Mouse (Mus musculus): ENCODE data around the gene Fars2. TPM values are rescaled to one million over a fixed set of nuclear protein-coding genes. Genes with fewer than 3 reads are reported as not detected.

Fars2 gene
- polyA plus RNA-seq, 1 experiment from 2014 or later: 31.4 TPM

GRCm38 (mm10) chr13:36553247-36553642 lies 436.0 kb downstream of the Fars2 start:
- H3K9ac ChIP-seq: no peak overlapping the region
- H3K9me3 ChIP-seq (replicated peaks): no peaks in the 10 kb centered on the region
- no peak overlapping the region for H3K27ac ChIP-seq
- no peaks in the 10 kb centered on the region for H3K4me1 ChIP-seq (replicated peaks)
- no peaks in the 10 kb centered on the region for H3K27me3 ChIP-seq
- H3K4me3 ChIP-seq (replicated peaks): no peak overlapping the region
- no peak for ATAC-seq (ENCODE audit: low read depth)
- WGBS (ENCODE audit: insufficient replicate concordance): 54% methylated on average over 5 of the region's 5 CpGs
- DNase-seq: no peak
- no peaks in the 10 kb centered on the region for H3K36me3 ChIP-seq
- H3K4me2 ChIP-seq: no peak overlapping the region

DNA sequence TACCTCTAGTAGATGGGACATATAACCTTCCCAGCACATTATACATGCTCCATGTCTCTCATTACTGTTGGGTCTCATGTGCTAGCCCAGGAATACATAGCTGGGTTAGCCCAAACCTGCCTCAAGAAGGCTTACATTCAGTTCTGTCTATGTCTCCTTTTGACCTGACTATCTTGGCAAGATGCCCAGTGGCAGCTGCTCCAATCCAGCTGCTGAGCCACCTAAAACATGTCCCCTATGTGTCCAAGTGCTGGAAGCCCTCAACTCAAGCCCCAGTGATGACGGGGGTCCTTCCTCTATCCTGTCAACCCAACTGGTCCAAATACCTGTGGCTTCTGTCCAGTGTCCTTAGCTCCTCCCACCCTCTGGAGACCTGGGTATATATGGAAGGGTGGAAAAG lies 437.5 kb downstream of the Fars2 start:
- Histone ChIP-seq H3K9ac (no peak overlapping the region), H3K9me3 (replicated peaks) (no peaks in the 10 kb centered on the region), H3K36me3 (no peaks in the 10 kb centered on the region), H3K27me3 (no peaks in the 10 kb centered on the region), H3K4me3 (replicated peaks) (no peak overlapping the region), H3K27ac (no peak overlapping the region), H3K4me2 (no peak overlapping the region), H3K4me1 (replicated peaks) (no peaks in the 10 kb centered on the region)
- ATAC-seq (ENCODE audit: low read depth): no peak
- 52% methylated on average over 1 of the region's 1 CpGs for WGBS (ENCODE audit: insufficient replicate concordance)
- DNase-seq: no peak

DNA sequence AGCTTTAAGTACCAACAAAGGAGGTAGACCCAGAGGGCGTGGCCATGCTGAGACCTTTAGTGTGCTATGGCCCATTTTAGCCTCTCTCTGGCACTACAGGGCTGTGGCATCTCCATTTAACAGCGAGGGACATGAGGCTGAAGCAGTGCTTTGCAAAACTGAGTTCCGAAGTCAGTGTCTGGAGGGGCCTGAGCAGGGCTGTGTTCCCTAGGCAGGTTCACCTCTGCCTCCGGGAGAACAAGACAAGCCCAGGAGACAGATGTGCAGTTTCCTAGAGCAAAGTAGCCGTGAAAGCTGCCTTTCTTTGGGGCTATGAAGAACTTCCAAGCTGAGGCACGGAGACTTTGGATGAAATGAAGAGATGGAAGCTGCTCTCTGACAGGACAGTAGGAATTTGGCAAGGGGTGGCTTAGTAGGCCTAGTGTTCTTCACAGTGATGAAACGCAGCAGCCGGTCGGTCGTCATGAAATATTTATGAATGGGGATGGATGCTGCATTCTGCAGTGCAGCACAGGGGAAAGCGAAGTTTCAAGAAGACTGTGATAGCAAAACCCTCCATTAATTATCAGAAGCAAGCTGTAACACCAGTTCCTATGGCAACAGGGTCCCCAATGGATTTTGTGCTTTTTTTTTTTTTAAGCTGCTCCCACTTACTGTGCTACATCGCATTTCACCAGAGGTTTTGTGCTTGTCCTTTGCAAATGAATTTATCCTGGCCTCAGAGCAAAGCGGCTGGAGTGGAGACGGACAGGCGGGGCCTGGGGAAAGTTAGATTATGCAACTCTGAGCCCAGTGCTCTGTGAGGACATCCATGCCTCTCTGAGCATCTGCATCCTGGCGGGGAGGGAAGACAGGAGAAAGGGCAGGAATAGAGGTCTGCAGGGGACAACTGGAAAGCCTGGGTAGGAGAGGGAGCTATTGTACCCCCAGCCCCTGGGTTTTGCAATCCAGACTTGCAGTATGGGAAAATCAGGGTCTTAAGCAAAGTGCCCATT lies 445.5 kb downstream of the Fars2 start:
- Histone ChIP-seq H3K27me3 (no peaks in the 10 kb centered on the region), H3K27ac (no peak overlapping the region), H3K4me3 (replicated peaks) (no peak overlapping the region), H3K9ac (no peak overlapping the region), H3K4me2 (no peak overlapping the region), H3K9me3 (replicated peaks) (no peaks in the 10 kb centered on the region), H3K4me1 (replicated peaks) (no peaks in the 10 kb centered on the region), H3K36me3 (no peaks in the 10 kb centered on the region)
- 66% methylated on average over 16 of the region's 16 CpGs for WGBS (ENCODE audit: insufficient replicate concordance)
- no peak for DNase-seq
- ATAC-seq (ENCODE audit: low read depth): no peak

- DNase-seq (no peak), ATAC-seq (ENCODE audit: low read depth) (no peak)
- no peak overlapping the region for H3K4me3 ChIP-seq (replicated peaks)
- H3K9me3 ChIP-seq (replicated peaks): no peaks in the 10 kb centered on the region
- H3K36me3 ChIP-seq: no peaks in the 10 kb centered on the region
- no peaks in the 10 kb centered on the region for H3K4me1 ChIP-seq (replicated peaks)
- WGBS (ENCODE audit: insufficient replicate concordance): 53% methylated on average over 6 of the region's 6 CpGs
- H3K27me3 ChIP-seq: no peaks in the 10 kb centered on the region
- no peak overlapping the region for H3K9ac ChIP-seq
- H3K27ac ChIP-seq: no peak overlapping the region
- H3K4me2 ChIP-seq: no peak overlapping the region
Measured at GRCm38 (mm10) chr13:36564764-36565315, 447.6 kb downstream of the Fars2 start.

GRCm38 (mm10) chr13:36576781-36577180 lies 459.6 kb downstream of the Fars2 start:
- Histone ChIP-seq H3K27me3 (peaks cover 17% of the 10 kb centered on the region), H3K4me3 (replicated peaks) (no peak overlapping the region), H3K9me3 (replicated peaks) (no peaks in the 10 kb centered on the region), H3K9ac (no peak overlapping the region), H3K4me1 (replicated peaks) (no peaks in the 10 kb centered on the region; the same call in 1 of the 2 replicates), H3K27ac (no peak overlapping the region), H3K36me3 (no peaks in the 10 kb centered on the region), H3K4me2 (no peak overlapping the region)
- ATAC-seq (ENCODE audit: low read depth) (no peak), DNase-seq (no peak)
- 63% methylated on average over 4 of the region's 4 CpGs for WGBS (ENCODE audit: insufficient replicate concordance)

GRCm38 (mm10) chr13:36577916-36578568 lies 460.8 kb downstream of the Fars2 start:
- H3K4me2 ChIP-seq: peak overlapping the region; percentile 51; the same call in 1 of the 2 replicates
- WGBS (ENCODE audit: insufficient replicate concordance): 39% methylated on average over 7 of the region's 7 CpGs
- no peak for DNase-seq

GRCm38 (mm10) chr13:36578569-36579333 lies 461.5 kb downstream of the Fars2 start:
- Histone ChIP-seq H3K36me3 (no peaks in the 10 kb centered on the region), H3K4me2 (peak overlapping the region; percentile 51), H3K4me1 (replicated peaks) (peaks cover 4% of the 10 kb centered on the region; the same call in 1 of the 2 replicates), H3K9me3 (replicated peaks) (no peaks in the 10 kb centered on the region), H3K27ac (peak overlapping the region; percentile 67), H3K9ac (peak overlapping the region; percentile 52; the same call in 1 of the 2 replicates), H3K27me3 (peaks cover 28% of the 10 kb centered on the region), H3K4me3 (replicated peaks) (peak overlapping the region; percentile 47)
- peak; percentile 80 for ATAC-seq (ENCODE audit: low read depth)
- WGBS (ENCODE audit: insufficient replicate concordance): 2% methylated on average over 41 of the region's 41 CpGs
- no peak for DNase-seq

More at GRCm38 (mm10) chr13:36577916-36578568, 460.8 kb downstream of the Fars2 start:
- no peaks in the 10 kb centered on the region for H3K9me3 ChIP-seq (replicated peaks)
- H3K27me3 ChIP-seq: peaks cover 22% of the 10 kb centered on the region
- no peaks in the 10 kb centered on the region for H3K36me3 ChIP-seq
- H3K27ac ChIP-seq: peak overlapping the region; percentile 81
- ATAC-seq (ENCODE audit: low read depth): peak; percentile 57
- H3K4me1 ChIP-seq (replicated peaks): peaks cover 4% of the 10 kb centered on the region; the same call in 1 of the 2 replicates
- H3K4me3 ChIP-seq (replicated peaks): no peak overlapping the region
- H3K9ac ChIP-seq: no peak overlapping the region

DNA sequence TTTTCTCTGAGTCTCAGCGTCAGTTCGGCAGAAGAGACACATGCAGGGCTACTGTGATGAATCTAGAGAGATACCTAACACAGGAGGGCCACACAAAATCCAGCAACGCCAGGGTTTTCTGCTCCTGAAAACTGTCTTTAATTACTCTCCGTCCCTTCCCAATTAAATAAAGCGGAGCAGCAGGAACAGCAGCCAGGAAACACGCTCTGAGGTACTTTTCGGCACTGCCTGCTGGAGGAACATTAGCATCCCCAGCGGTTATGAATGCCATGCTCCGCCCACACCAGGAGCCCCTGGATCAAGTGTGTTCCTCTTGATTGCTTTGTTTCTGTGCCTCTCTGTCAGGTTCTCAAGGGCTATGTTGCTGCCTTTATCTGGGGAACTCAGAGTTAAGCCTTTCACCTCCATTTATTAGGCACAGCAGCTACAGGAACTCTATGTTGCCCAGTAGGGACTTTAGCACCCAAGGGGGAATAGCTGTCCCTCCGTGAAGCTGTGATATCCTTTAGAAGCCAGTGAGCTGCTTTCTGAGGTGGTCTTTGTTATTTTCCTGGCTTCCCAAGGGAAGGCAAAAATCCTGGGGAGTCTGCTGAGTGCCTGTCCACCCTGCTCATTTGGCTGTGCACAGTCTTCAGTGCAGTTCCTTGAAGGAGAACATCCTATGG lies 465.3 kb downstream of the Fars2 start:
- Histone ChIP-seq H3K36me3 (no peaks in the 10 kb centered on the region), H3K9me3 (replicated peaks) (no peaks in the 10 kb centered on the region), H3K4me2 (no peak overlapping the region), H3K27ac (no peak overlapping the region), H3K9ac (no peak overlapping the region), H3K4me1 (replicated peaks) (peaks cover 4% of the 10 kb centered on the region; the same call in 1 of the 2 replicates), H3K27me3 (peaks cover 22% of the 10 kb centered on the region), H3K4me3 (replicated peaks) (no peak overlapping the region)
- WGBS (ENCODE audit: insufficient replicate concordance): 22% methylated on average over 10 of the region's 10 CpGs
- no peak for DNase-seq
- no peak for ATAC-seq (ENCODE audit: low read depth)

- no peaks in the 10 kb centered on the region for H3K36me3 ChIP-seq
- H3K27ac ChIP-seq: no peak overlapping the region
- H3K4me1 ChIP-seq (replicated peaks): 0 out of 2 replicates have a peak, but pooled peaks cover 4% of the 10 kb centered on the region
- peaks cover 14% of the 10 kb centered on the region for H3K27me3 ChIP-seq
- no peaks in the 10 kb centered on the region for H3K9me3 ChIP-seq (replicated peaks)
- H3K9ac ChIP-seq: no peak overlapping the region
- no peak overlapping the region for H3K4me2 ChIP-seq
- no peak overlapping the region for H3K4me3 ChIP-seq (replicated peaks)
- ATAC-seq (ENCODE audit: low read depth) (no peak), DNase-seq (no peak)
- 20% methylated on average over 16 of the region's 16 CpGs for WGBS (ENCODE audit: insufficient replicate concordance)
Measured at GRCm38 (mm10) chr13:36583481-36584151, 466.4 kb downstream of the Fars2 start.

DNA sequence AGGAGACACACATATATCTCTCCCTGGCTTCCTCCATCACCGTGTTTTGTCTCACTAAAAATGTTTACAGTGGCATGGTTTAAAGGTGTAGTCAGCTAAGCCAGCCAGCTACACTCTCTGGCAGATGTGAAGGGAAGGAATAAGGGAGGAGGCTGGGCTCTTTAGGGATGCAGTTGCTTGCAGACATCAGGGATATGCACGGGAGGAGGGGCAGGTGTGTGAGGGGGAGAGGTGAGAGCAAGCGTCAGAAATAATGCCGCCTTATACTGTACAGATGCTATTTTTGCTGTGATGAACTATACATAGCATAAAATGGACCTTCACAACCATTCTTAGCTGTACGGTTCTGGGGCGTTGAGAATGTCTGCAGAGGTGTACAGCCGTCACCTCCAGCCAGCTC lies 467.0 kb downstream of the Fars2 start:
- Histone ChIP-seq H3K4me1 (replicated peaks) (0 out of 2 replicates have a peak, but pooled peaks cover 4% of the 10 kb centered on the region), H3K9ac (no peak overlapping the region), H3K27me3 (peaks cover 10% of the 10 kb centered on the region; the same call in 1 of the 2 replicates), H3K4me3 (replicated peaks) (no peak overlapping the region), H3K9me3 (replicated peaks) (no peaks in the 10 kb centered on the region), H3K27ac (no peak overlapping the region), H3K4me2 (no peak overlapping the region), H3K36me3 (no peaks in the 10 kb centered on the region)
- DNase-seq (no peak), ATAC-seq (ENCODE audit: low read depth) (no peak)
- WGBS (ENCODE audit: insufficient replicate concordance): 60% methylated on average over 7 of the region's 7 CpGs

All from liver, embryonic 13.5 days (tissue).